Mouse (Mus musculus): ENCODE measurements around the gene Myh3. TPM values are rescaled to one million over a fixed set of nuclear protein-coding genes. Genes with fewer than 3 reads are reported as not detected.

Gene Myh3
- polyA plus RNA-seq, 1 experiment = not detected

DNA sequence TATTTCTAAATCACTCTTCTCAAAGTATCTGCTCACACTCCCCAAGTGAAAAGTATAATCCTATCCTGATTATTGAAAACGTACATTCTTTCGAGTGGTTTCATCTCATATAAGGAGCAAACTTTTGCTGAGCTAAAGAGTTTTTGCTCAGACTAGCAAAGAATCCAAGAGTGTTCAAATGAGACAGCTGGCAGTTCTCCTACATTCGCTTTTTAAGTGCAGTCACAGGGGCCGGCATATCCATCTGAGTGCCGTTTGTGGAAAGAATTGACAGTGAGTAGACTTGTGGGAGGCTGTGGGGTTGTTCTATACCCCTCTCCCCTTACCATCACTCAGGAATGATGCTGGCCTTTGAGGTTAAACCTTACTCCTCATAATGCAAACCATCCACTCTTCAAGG, 62.1 kb downstream of the Myh3 start:
- Histone ChIP-seq H3K4me3 (ENCODE audit: extremely low read depth, insufficient read depth, insufficient read length) (no peak overlapping the region), H3K36me3 (ENCODE audit: control insufficient read depth, insufficient read depth, low read length) (no peaks in the 10 kb centered on the region), H3K4me1 (ENCODE audit: control insufficient read depth, insufficient read depth, insufficient read length) (no peaks in the 10 kb centered on the region), H3K27me3 (ENCODE audit: control insufficient read depth, insufficient read depth, low read length) (no peaks in the 10 kb centered on the region), H3K27ac (ENCODE audit: insufficient read depth, low read length) (no peak overlapping the region)
- DNase-seq (ENCODE audit: low read depth in 1 of 2, low spot score in 2 of 2) = no peak
- 80% methylated on average over 5 of the region's 5 CpGs for WGBS
- TF ChIP-seq CTCF (IDR thresholded peaks at IDR 0.05; ENCODE audit: extremely low read depth, insufficient read depth, insufficient read length, insufficient replicate concordance) (no peak), POLR2A (IDR thresholded peaks at IDR 0.05; ENCODE audit: low read depth, low read length) (no peak)

DNA sequence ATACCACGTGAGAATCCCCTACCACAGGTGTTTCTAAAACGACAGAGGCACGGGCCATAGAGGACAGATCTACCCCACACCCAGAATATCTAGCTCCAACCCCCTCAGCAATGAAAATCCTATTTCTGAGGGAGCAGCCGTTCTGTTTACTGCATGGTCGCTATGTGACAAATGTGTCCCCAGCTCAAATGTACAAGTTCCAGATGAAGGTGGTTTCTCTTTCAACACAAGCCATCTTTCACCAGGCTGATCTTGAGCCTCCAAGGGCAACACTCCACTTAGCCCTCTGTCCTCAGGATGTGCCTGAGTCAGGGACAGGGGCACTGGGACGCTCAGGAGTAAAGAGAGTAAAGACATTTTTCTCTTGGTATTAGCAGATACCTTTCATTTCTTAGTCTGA, 62.9 kb downstream of the Myh3 start:
- Histone ChIP-seq H3K4me1 (ENCODE audit: control insufficient read depth, insufficient read depth, insufficient read length) (no peaks in the 10 kb centered on the region), H3K36me3 (ENCODE audit: control insufficient read depth, insufficient read depth, low read length) (no peaks in the 10 kb centered on the region), H3K27me3 (ENCODE audit: control insufficient read depth, insufficient read depth, low read length) (no peaks in the 10 kb centered on the region), H3K27ac (ENCODE audit: insufficient read depth, low read length) (no peak overlapping the region), H3K4me3 (ENCODE audit: extremely low read depth, insufficient read depth, insufficient read length) (no peak overlapping the region)
- 74% methylated on average over 6 of the region's 6 CpGs for WGBS
- DNase-seq (ENCODE audit: low read depth in 1 of 2, low spot score in 2 of 2) = no peak
- TF ChIP-seq CTCF (IDR thresholded peaks at IDR 0.05; ENCODE audit: extremely low read depth, insufficient read depth, insufficient read length, insufficient replicate concordance) = no peak
- no peak for TF ChIP-seq POLR2A (IDR thresholded peaks at IDR 0.05; ENCODE audit: low read depth, low read length)

GRCm38 (mm10) chr11:67142047-67142446, 63.9 kb downstream of the Myh3 start:
- H3K27ac ChIP-seq (ENCODE audit: insufficient read depth, low read length) = no peak overlapping the region
- DNase-seq (ENCODE audit: low read depth in 1 of 2, low spot score in 2 of 2) = no peak
- H3K36me3 ChIP-seq (ENCODE audit: control insufficient read depth, insufficient read depth, low read length) = no peaks in the 10 kb centered on the region
- H3K4me3 ChIP-seq (ENCODE audit: extremely low read depth, insufficient read depth, insufficient read length) = no peak overlapping the region
- 81% methylated on average over 4 of the region's 4 CpGs for WGBS
- no peak for TF ChIP-seq CTCF (IDR thresholded peaks at IDR 0.05; ENCODE audit: extremely low read depth, insufficient read depth, insufficient read length, insufficient replicate concordance)
- no peak for TF ChIP-seq POLR2A (IDR thresholded peaks at IDR 0.05; ENCODE audit: low read depth, low read length)
- no peaks in the 10 kb centered on the region for H3K27me3 ChIP-seq (ENCODE audit: control insufficient read depth, insufficient read depth, low read length)
- no peaks in the 10 kb centered on the region for H3K4me1 ChIP-seq (ENCODE audit: control insufficient read depth, insufficient read depth, insufficient read length)

DNA sequence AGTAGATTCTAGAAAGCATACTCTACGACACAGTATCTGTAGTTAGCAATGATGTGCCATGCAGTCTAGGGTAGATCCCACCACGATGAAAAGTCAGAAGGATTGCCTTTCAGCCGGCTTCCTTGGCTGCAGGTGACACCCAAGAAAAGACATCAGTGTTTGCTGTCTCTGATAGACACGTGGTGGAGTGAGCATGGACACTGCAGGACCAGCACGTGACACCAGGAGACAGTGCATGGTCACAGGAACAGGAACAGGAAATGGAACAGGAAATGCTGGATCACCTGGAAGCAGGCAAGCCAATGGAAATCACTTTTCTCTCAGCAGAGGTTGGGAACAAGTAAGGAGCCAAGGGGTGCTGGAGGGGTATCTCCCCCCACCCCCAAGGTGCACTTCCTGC, 65.0 kb downstream of the Myh3 start:
- H3K27me3 ChIP-seq (ENCODE audit: control insufficient read depth, insufficient read depth, low read length) = no peaks in the 10 kb centered on the region
- no peaks in the 10 kb centered on the region for H3K36me3 ChIP-seq (ENCODE audit: control insufficient read depth, insufficient read depth, low read length)
- no peak overlapping the region for H3K27ac ChIP-seq (ENCODE audit: insufficient read depth, low read length)
- H3K4me3 ChIP-seq (ENCODE audit: extremely low read depth, insufficient read depth, insufficient read length) = no peak overlapping the region
- TF ChIP-seq CTCF (IDR thresholded peaks at IDR 0.05; ENCODE audit: extremely low read depth, insufficient read depth, insufficient read length, insufficient replicate concordance) = no peak
- no peak for TF ChIP-seq POLR2A (IDR thresholded peaks at IDR 0.05; ENCODE audit: low read depth, low read length)
- no peak for DNase-seq (ENCODE audit: low read depth in 1 of 2, low spot score in 2 of 2)
- 62% methylated on average over 5 of the region's 5 CpGs for WGBS
- H3K4me1 ChIP-seq (ENCODE audit: control insufficient read depth, insufficient read depth, insufficient read length) = no peaks in the 10 kb centered on the region

GRCm38 (mm10) chr11:67143863-67144498, 65.9 kb downstream of the Myh3 start:
- Histone ChIP-seq H3K27ac (ENCODE audit: insufficient read depth, low read length) (no peak overlapping the region; the same call in 1 of the 2 replicates), H3K36me3 (ENCODE audit: control insufficient read depth, insufficient read depth, low read length) (no peaks in the 10 kb centered on the region), H3K4me3 (ENCODE audit: extremely low read depth, insufficient read depth, insufficient read length) (no peak overlapping the region), H3K4me1 (ENCODE audit: control insufficient read depth, insufficient read depth, insufficient read length) (no peaks in the 10 kb centered on the region), H3K27me3 (ENCODE audit: control insufficient read depth, insufficient read depth, low read length) (no peaks in the 10 kb centered on the region)
- WGBS = 80% methylated on average over 4 of the region's 4 CpGs
- TF ChIP-seq CTCF (IDR thresholded peaks at IDR 0.05; ENCODE audit: extremely low read depth, insufficient read depth, insufficient read length, insufficient replicate concordance) (no peak), POLR2A (IDR thresholded peaks at IDR 0.05; ENCODE audit: low read depth, low read length) (no peak)
- DNase-seq (ENCODE audit: low read depth in 1 of 2, low spot score in 2 of 2) = no peak

DNA sequence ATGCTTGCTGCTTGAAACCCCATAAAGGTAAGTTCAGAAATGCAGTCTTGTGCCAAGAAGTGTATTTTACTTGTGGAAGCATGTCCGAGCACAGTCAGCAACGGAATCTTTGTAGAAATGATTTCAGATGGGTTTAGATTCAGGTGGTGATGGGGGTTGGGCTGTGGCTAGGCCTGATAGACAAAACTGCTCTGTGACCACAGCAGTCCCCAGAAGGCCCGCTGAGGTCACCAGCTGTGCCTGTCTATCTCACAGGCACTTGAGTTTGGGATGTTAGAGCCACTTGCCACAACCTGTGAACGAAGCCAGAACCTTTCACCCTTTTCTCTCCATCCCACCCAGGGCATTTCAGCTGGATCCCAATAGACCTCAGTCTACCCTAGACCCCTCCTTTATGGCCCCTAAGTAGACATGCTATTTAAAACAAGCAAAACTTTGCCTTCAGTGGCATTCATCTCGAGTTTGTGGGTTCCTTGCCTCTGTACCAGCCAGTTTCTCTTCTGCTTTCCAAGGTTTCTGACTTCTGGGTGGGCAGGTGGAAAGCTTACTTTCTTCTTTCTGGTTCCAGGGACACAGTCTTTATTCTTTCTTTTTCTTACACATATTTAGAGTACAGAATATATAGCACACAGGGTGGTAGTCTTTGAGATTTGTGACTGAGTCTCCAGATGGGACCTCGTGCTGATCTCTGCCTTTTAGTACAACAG, 66.6 kb downstream of the Myh3 start:
- WGBS = 49% methylated on average over 6 of the region's 6 CpGs
- Histone ChIP-seq H3K4me1 (ENCODE audit: control insufficient read depth, insufficient read depth, insufficient read length) (no peaks in the 10 kb centered on the region), H3K27me3 (ENCODE audit: control insufficient read depth, insufficient read depth, low read length) (no peaks in the 10 kb centered on the region), H3K4me3 (ENCODE audit: extremely low read depth, insufficient read depth, insufficient read length) (no peak overlapping the region), H3K36me3 (ENCODE audit: control insufficient read depth, insufficient read depth, low read length) (no peaks in the 10 kb centered on the region), H3K27ac (ENCODE audit: insufficient read depth, low read length) (no peak overlapping the region)
- peak in 1 of 2 experiments; percentile 18 for DNase-seq (ENCODE audit: low read depth in 1 of 2, low spot score in 2 of 2)
- no peak for TF ChIP-seq CTCF (IDR thresholded peaks at IDR 0.05; ENCODE audit: extremely low read depth, insufficient read depth, insufficient read length, insufficient replicate concordance)
- no peak for TF ChIP-seq POLR2A (IDR thresholded peaks at IDR 0.05; ENCODE audit: low read depth, low read length)

All from spleen, adult 2 months (tissue).